Mouse (Mus musculus): ENCODE measurements around the gene Sec14l2. TPM values are rescaled to one million over a fixed set of nuclear protein-coding genes. Genes with fewer than 3 reads are reported as not detected.

The Sec14l2 gene
- polyA plus RNA-seq, 1 experiment: 15.1 TPM

GRCm38 (mm10) chr11:4078267-4078933 lies 44.8 kb downstream of the Sec14l2 start:
- WGBS: 74% methylated on average over 7 of the region's 7 CpGs
- DNase-seq (ENCODE audit: low read depth, low spot score): no peak

GRCm38 (mm10) chr11:4076633-4077032 lies 46.6 kb downstream of the Sec14l2 start:
- WGBS: 17% methylated on average over 8 of the region's 8 CpGs
- DNase-seq (ENCODE audit: low read depth, low spot score): no peak

- WGBS: 70% methylated on average over 1 of the region's 1 CpGs
- DNase-seq (ENCODE audit: low read depth, low spot score): no peak
Observed at GRCm38 (mm10) chr11:4069664-4070063, 53.6 kb downstream of the Sec14l2 start.

- DNase-seq (ENCODE audit: low read depth, low spot score): no peak
- WGBS: 28% methylated on average over 5 of the region's 5 CpGs
Observed at GRCm38 (mm10) chr11:4064627-4065122, 58.5 kb downstream of the Sec14l2 start, which contains the start of gene Sec14l3. Sec14l3 (plus strand) TSS chr11:4064841.

- 55% methylated on average over 6 of the region's 6 CpGs for WGBS
- no peak for DNase-seq (ENCODE audit: low read depth, low spot score)
Observed at GRCm38 (mm10) chr11:4062981-4063380, 60.2 kb downstream of the Sec14l2 start.

- WGBS: 70% methylated on average over 4 of the region's 4 CpGs
- no peak for DNase-seq (ENCODE audit: low read depth, low spot score)
Observed at GRCm38 (mm10) chr11:4062523-4062922, 60.7 kb downstream of the Sec14l2 start.

- no peak for DNase-seq (ENCODE audit: low read depth, low spot score)
- 55% methylated on average over 5 of the region's 5 CpGs for WGBS
Observed at GRCm38 (mm10) chr11:4060866-4061575, 62.2 kb downstream of the Sec14l2 start.

- DNase-seq (ENCODE audit: low read depth, low spot score): peak; percentile 48
- WGBS: 21% methylated on average over 5 of the region's 5 CpGs
Observed at GRCm38 (mm10) chr11:4053586-4053985, 69.6 kb downstream of the Sec14l2 start.

GRCm38 (mm10) chr11:4048438-4048837 lies 74.8 kb downstream of the Sec14l2 start:
- DNase-seq (ENCODE audit: low read depth, low spot score): no peak
- 81% methylated on average over 6 of the region's 6 CpGs for WGBS

- 90% methylated on average over 2 of the region's 2 CpGs for WGBS
- no peak for DNase-seq (ENCODE audit: low read depth, low spot score)
Observed at GRCm38 (mm10) chr11:4047766-4048165, 75.4 kb downstream of the Sec14l2 start.

Other genes starting within 250 kb of the Sec14l2 start
- 0.33 and 0.58 TPM in 2 replicates for gene 4921536K21Rik, start 228.3 kb downstream of the Sec14l2 start, polyA plus RNA-seq (2012; rRNA removed)
- 4.0 TPM in 2 replicates for gene Dusp18, start 228.2 kb downstream of the Sec14l2 start, polyA plus RNA-seq (2012; rRNA removed)
- 3.0 and 3.5 TPM in 2 replicates for gene Slc35e4, start 208.8 kb downstream of the Sec14l2 start, polyA plus RNA-seq (2012; rRNA removed)
- gene Tcn2, start 191.3 kb downstream of the Sec14l2 start, polyA plus RNA-seq (2012; rRNA removed): 292 and 424 TPM in 2 replicates
- 34.1 and 34.2 TPM in 2 replicates for gene Pes1, start 159.4 kb downstream of the Sec14l2 start, polyA plus RNA-seq (2012; rRNA removed)
- 0.23 TPM in 1 of 2 replicates, not detected in the other for gene 4930556J24Rik, start 146.6 kb downstream of the Sec14l2 start, polyA plus RNA-seq (2012; rRNA removed)
- 44.4 and 68.9 TPM in 2 replicates for gene Gal3st1, start 139.8 kb downstream of the Sec14l2 start, polyA plus RNA-seq (2012; rRNA removed)
- 0.05 TPM in 1 of 2 replicates, not detected in the other for gene Sec14l4, start 92.0 kb downstream of the Sec14l2 start, polyA plus RNA-seq (2012; rRNA removed)
- not detected in 2 replicates for gene Sec14l3, start 58.6 kb downstream of the Sec14l2 start, polyA plus RNA-seq (2012; rRNA removed)
- gene Mtfp1, start 28.0 kb downstream of the Sec14l2 start, polyA plus RNA-seq (2012; rRNA removed): 18.0 and 26.5 TPM in 2 replicates
- gene Rnf215, start 11.8 kb upstream of the Sec14l2 start, polyA plus RNA-seq (2012; rRNA removed): 16.1 and 16.4 TPM in 2 replicates
- 2.7 and 2.9 TPM in 2 replicates for gene Ccdc157, start 36.9 kb upstream of the Sec14l2 start, polyA plus RNA-seq (2012; rRNA removed)
- gene Sf3a1, start 36.9 kb upstream of the Sec14l2 start, polyA plus RNA-seq (2012; rRNA removed): 21.0 and 27.8 TPM in 2 replicates
- gene Tbc1d10a, start 63.4 kb upstream of the Sec14l2 start, polyA plus RNA-seq (2012; rRNA removed): 30.9 and 35.5 TPM in 2 replicates
- gene Castor1, start 94.8 kb upstream of the Sec14l2 start, polyA plus RNA-seq (2012; rRNA removed): 3.4 and 4.5 TPM in 2 replicates
- 0.44 and 0.60 TPM in 2 replicates for gene Osm, start 113.0 kb upstream of the Sec14l2 start, polyA plus RNA-seq (2012; rRNA removed)
- 2.9 and 4.0 TPM in 2 replicates for gene Lif, start 134.1 kb upstream of the Sec14l2 start, polyA plus RNA-seq (2012; rRNA removed)

Data from large intestine, adult 2 months (tissue).